Mouse (Mus musculus) adrenal gland, adult 8-10 months (tissue): ENCODE results near the gene Abcc10. TPM values are rescaled to one million over a fixed set of nuclear protein-coding genes. Genes with fewer than 3 reads are reported as not detected.

Experiments used
- DNase-seq: peaks from one replicate; pipeline ENCODE4 v3.0.0; 2022
- total RNA-seq, 4 experiments: library from RNA; stranded (reverse); gene quantifications; 2 replicates each; pipeline ENCODE4 v1.2.4; 2022

Abcc10 gene
- total RNA-seq, 4 experiments from 2014 or later = 6.9 to 17.3 (median 11.9) TPM

DNA sequence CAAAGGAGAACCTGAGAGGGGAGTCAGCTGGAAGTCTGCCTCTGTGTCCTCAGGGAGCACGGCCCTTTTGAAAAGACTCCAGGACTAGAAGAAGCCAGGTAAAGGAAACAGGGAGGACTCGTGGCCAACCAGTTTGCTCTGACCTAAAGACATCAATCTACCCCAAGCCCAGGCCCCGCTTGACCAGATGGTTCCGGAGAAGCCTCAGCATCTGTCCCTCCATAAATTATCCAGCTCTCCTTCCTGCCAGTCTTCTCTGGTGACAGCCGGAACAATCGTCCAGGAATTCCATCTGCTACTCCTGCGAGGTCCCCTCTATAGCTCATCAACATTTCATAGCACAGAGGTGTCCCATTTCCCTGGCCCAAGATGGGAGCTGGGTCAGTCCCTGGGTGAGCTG, 43.5 kb downstream of the Abcc10 start:
- DNase-seq = no peak

DNA sequence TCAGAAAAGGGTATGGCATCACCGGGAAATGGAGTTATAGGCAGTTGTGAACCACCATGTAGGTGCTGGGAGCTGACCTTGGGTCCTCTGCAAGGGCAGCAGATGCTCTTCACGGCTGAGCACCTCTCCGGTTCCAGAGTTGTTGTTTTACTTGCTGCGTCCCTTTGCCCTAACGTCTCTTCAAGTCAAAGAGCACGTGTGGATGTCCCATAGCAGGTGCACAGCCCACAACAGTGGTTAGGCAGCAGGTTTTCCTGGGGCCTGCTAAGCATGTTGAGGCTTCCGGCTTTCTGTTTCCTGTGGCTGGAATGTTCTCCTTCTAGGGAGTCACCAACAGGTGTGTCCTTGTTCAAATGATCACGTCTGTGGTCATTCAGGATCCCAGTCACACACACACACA, 44.2 kb downstream of the Abcc10 start:
- DNase-seq = no peak

DNA sequence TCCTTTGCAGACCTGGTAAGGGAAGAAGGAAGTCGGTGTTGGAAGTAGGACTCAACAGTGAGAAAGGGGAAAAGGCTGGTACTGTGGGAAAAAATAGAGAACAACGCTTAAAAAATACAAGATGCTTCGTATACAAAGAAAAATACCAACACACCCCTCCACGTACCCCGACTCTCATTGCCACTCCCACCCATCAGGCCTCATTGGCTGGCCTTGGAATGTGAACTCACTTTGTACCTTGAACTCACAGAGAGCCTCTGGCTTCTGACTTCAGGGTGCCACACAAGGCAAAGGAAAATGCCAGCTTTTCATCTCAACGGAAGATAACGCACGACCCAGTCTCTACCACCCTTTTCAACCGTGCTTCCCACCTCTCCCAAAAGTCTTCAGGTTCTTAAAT, 45.0 kb downstream of the Abcc10 start:
- DNase-seq = no peak

DNA sequence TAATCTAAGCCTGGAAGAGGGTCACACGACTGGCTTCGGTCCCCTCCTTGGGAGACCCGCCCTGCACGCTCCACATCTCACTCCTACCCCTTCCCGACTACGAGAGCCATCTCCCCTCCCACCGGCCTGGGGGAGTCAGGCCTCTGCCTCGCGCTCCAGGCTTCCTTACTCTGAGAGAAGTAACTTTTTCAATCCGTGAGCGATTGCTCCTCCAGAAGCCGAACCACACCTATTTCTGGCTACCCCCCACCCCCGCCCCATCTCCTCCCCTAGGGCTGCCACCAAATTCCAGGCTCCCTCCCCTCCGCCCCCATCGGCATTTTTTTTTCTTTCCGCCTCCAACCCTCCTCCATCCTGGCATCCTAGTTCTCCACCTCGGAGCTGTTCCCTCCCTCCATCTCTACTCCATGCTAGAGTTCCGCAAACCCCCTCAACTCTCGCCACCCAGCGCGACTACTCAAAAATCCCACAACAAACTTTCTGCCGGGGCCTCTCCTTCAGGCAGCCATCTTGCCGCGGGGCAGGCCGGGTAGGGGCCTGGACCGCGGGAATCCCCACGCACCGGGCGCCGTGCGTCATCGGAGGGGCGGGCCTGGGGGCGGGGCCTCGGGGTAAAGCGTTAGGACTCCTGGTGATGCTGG, 45.5 kb downstream of the Abcc10 start, which contains the start of gene Tjap1:
Gene Tjap1 (minus strand): TSS at position 544 of the 641 bp plus-strand sequence.
- DNase-seq = peak; percentile 78

DNA sequence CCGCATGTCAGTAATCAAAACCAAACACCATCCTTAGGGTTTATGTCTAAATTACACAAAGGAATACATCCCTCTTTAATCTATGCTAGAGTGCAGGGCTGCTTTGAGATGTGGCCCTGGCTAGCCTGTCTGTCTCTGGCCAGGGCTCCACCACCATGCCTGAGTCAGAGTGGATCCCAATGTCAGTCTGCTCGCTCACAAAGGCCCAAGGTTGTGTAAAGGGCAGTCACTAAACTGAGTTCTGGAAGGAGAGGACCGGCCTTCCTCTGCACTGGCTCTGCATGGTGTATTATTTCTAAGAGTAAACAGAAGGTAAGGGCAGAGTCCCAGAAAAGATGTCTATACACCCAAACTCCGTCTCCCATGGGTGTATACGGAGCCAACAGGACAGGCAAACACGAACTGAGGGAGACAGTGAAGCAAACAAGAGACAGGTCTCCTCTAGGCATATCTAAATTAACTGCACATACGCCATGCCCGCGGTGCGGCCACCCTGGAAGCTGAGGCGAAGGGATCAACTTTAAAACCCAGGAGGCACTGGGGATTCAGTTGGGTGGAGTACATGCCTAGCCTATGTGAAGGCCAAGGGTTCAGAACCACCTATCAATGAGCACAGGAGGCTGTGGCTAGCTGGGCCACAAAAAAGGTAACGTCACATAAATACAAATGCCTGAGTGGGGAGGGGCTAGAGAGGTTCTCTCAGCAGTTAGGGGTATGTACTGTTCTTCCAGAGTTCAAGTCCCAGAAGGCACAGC, 50.0 kb downstream of the Abcc10 start:
- no peak for DNase-seq

DNA sequence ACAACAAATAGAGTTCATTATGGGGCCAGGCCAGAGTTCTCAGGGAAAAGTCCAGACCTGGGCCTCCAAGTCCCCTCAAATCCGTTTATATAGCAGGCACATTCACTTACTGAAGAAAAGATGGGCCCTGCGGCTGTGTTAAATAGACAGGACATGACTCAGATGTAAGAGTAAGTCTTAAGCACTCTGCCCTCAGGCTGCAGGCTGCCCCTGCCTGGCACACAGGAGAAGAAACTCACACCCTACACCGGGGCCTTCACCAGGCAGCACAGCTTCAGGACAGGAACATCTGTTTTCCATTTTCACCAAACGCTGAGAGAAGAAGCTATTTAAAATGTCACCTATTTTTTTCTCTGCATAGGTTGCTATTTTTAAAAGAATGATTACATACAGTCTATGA, 50.6 kb downstream of the Abcc10 start:
- DNase-seq = no peak

DNA sequence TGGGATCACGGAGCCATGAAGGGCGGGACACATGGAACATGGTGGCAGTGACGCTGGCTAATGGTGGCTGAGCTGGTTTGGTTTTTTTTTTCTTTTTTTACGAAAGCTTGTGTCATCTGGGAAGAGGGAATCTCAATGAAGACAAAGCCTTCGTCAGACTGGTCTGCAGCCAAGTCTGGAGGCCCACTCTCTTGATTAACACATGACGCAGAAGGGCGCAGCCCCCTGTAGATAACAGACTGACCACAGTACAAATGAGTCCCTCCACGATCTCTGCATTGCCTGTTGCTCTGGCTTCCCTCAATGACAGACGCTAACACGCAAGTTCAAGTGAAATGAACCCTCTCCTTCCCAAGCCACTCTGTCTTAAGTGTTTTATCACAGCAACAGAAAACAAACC, 52.6 kb downstream of the Abcc10 start:
- no peak for DNase-seq

DNA sequence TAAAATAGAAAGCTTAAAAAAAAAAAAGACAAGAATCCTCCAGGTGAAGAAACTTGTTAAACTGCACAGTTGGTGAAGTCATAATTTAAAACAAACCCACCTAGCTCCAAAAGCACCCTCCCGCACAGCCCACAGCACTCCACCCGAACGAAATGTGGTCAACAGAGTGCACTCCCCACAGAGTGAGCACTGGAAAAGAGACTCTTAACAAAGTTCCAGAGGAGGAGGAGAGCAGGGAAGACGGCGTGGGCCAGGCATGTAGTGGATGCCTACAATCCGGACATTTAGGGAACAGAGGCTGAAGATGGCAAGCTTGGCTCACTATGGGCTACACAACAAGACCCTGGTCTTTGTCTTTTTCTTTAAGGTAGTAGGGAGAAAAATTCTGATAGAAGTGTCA, 53.1 kb downstream of the Abcc10 start:
- no peak for DNase-seq

DNA sequence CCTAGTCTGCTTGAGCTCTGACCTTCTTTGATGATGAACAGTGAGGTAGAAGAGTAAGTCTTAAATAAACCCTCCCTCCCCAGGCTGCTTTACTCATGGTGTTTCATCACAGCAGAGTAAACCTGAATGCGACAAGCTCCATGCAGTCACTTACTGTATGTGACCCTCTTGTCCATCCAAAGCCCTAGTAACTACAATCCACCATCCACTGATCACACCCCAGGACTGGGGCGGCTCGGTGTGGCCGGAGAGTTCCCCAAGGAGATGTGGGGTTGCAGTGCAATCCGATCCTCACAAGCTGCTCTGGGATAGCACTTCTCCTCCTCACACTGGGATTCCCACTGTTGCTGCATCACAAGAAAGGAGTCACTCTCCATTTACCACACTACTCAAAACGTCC, 53.7 kb downstream of the Abcc10 start:
- DNase-seq = no peak

DNA sequence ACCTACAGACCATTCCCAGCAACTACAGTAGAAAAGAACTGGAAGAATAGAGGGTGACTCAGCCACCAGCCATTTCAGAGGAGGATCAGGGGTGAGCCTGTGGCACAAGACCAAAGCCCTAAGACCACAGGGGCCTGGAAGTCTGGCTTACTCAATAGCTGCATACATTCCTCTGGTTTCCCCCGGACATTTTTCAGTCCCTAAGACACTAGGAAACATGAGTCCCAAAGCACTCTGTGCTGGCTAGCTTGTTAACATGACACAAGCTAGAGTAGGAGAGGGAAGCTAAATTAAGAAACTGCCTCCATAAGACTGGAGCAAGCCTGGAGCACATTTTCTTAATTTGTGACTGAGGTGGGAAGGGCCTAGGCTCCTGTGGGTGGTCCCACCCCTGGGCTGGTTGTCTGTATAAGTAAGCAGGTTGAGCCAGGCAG, 54.3 kb downstream of the Abcc10 start:
- no peak for DNase-seq

DNA sequence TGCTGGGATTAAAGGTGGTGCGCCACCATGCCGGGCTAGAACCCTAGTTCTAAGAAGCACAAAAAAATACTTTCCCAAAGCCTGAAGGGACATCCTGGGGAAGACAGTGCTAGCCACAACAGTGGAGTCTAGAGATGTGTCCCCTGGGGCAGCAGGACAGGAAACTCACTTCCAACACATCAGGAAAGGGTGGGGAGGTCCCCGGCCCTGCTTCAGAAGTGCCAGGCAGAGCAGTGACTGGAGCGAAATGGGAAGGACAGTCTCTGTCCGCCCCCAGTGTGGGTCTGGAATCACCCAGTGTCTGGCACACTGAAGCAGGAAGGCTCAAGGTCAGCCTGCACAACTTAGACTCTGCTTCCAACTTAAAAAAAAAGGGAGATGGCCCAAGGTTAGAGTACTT, 55.5 kb downstream of the Abcc10 start:
- DNase-seq = no peak

DNA sequence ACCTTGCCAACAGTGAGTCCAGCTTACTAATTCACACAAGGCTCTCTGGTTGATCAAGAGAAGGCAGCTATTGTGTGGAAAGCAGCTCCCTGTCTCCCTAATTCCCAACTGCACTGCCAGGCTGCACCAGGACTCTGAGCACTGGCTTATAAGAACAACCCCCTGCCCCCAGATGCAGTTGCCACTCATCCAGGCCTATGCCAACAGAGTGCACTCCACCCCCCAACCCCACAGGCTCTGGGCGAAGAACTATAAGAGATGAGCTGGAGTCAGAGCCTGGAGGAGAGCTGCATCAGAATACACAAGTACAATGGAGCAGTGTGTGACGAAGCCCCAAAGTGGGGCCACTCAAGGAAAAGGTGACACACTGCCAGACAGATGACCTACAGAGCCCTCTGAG, 56.1 kb downstream of the Abcc10 start:
- no peak for DNase-seq

DNA sequence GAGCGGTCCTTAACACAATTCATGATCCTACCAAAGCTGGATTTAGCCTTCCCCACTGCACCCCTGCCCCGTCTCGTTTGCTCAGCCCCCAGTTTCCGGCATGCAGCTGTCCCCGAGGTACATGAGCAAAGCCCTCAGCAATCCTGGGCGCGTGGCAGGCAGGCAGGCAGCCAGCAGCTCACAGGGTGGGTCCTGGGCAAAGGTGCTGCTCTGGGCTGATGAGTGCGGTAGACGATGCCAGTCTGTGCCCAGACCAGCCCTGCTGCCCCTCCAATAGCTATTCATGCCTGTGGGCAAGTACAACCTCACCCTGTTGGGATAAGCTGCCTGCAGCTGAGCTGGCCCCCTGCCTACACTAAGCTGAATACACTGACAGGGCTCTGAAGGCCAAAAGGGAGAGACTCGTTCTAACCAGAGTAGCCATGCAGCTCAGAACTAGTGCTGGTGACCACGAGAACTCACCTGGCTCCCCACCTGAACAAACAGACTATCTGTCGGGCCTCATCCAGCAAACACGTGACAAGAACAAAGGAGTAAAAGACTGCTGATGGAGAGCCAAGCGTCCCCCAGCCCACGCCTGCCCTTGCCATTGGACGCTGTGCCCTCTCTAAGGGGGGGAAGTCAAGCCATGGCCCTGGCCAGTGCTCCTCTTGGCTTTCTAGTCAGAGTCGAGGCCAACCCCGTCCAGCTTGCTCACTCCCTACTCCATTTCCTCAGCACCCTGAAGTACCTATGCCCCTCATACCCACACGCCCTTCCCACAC, 58.2 kb downstream of the Abcc10 start:
- DNase-seq = no peak

DNA sequence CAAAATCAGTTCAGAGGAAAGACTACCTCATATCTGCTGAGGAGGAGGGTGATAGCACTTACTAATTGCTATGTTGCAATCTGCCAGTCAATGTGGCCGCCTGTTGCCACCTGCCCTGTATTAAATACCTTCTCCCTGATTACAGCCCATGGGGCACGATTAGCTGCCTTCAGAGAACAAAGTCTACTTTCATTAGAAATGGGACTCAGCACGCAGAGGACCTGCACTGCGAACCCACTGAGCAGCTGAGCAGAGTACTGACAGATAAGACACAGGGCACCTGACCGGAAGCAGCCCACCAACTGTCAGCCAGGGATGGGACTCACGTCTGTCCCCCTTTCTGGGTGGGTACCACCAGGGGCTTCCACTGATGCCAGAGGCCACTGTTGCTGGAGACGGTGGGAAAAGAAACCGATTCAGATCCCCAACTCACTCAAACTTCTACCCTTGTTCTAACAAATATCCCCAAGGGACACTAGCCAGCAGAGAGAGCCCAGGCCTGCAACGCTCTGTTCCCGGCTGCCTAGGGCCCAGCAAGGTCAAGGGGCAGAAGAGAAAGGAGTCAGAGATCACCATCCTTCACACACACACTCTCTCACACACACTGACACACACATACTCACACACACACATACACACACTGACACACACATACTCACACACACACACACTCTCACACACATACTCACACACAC, 60.0 kb downstream of the Abcc10 start:
- DNase-seq = no peak

DNA sequence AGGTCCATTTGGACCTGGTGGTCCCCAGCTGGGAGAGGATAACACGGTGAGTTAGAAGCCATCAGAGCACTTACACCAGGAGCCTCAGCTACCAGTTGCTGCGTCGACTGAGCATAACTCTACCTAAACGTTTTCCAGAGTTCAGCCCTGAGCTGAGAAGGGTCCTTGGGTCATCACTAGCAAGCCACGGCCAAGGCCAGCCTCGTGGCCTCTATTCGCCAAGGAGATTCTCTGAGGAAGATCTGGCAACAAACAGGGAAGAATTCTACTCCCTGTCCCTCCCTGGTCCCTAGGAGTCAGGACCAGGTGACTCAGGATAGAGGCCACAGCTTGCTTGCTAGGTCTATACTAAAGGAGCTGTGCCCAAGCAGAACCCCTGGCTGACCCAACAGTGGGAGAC, 60.6 kb downstream of the Abcc10 start:
- DNase-seq = no peak

DNA sequence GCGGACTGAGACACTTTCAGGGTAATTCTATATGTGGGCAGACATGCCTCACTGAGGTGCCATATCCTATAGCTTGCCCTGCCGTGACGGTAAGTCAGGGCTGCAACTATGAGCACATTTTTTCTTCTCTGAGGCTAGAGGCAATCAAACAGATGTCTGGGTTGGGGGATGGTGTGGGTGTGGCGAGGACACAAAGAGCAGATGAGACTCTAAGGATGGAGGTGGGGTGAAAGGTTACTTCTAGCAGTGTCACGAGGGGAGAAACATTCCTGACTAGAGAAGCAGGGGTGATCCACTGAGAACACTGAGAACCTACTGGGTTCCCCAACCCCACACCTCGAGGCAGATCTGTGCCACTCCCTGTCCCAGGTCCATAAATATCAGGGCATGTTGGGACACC, 61.2 kb downstream of the Abcc10 start:
- DNase-seq = no peak

DNA sequence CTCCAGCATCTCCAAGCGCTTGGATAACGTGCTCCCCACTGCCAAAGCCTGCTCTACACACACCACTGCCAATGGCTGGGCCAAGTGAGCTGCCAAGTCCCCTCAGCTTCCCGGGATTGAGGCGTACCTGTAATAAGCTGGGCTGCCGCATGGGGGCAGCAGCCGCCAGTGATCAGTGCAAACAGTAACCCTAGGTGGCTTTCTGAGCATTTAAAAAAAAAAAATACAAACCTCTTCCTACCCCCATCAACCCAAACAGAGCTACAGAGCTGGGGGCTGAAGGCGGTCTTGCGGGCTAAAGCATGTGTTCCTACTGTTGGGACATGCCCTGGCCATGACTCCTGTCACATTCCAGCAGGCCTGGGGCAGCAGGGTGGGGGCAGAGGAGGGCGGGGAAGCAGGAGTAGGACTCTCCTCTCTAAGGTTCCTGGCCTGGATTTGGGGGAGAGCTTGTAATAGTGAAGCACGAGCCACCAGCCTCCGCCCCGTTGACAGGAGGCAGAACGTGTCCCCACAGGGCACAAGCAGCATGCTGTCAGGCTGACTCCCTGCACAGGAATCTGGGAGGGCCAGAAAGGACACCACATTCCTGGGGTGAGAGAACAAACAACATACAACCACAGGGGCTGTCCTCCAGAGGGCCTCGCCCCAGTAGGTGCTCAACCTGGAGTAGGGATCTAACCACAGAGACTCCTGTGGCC, 62.1 kb downstream of the Abcc10 start:
- no peak for DNase-seq

DNA sequence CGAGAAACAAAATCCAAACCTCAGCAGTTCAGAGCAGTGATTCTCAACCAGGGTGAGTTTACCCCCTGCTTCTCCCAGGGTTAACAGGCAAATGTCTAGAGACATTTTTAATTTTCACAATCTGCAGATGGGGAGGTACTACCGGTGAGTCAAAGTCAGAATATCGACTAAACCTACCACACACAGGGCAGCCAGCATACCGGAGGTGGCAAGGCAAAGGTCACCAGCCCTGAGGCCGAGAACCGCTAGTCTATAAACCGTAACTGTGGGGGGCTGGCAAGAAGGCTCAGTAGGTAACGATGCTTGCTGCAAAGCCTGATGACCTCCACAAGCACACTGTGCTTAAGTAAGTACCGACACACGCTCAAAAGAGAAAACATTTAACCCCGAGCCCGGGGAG, 62.6 kb downstream of the Abcc10 start:
- no peak for DNase-seq

DNA sequence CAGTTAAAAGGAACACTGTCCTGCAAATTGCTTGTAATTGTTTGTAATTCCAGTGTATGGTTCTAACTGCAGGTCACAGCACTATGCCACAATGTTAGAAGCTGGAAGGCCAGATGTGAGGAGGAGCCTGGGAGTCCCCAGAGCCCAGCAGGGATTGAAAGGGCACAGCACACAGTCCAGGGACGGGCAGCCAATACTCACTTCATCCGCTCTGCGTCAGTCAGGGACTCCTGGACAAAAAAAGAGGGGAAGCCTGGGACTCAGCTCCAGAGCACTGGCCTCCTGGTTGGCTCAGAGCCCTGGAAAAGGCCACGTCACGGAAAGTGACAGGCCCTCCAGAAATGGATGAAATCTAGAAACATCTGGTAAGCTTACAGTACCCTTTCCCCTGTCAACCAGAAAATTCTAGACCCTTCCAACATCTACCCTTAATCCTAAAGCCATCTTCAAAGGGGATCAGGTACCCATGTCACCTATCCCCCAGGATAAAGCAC, 65.9 kb downstream of the Abcc10 start:
- DNase-seq = no peak

DNA sequence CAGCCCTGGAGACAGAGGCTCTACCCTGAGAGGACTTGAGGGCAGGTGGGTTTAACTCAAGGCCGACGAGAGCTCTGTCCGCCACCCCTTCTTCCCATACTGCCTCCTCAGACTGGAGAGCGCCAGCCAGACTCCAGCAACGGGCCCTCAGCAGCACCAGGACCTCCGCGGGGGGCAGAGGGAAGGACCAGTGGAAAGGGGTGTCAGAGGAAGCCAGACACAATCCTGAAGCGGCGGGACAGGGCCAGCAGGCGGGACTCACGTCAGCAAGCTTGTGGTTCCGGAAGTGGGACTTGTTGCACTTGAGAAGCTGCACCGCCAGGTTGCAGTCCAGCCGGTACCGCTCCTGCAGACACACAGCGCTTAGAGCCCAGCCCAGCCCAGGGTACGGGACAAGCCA, 68.5 kb downstream of the Abcc10 start:
- DNase-seq = no peak

DNA sequence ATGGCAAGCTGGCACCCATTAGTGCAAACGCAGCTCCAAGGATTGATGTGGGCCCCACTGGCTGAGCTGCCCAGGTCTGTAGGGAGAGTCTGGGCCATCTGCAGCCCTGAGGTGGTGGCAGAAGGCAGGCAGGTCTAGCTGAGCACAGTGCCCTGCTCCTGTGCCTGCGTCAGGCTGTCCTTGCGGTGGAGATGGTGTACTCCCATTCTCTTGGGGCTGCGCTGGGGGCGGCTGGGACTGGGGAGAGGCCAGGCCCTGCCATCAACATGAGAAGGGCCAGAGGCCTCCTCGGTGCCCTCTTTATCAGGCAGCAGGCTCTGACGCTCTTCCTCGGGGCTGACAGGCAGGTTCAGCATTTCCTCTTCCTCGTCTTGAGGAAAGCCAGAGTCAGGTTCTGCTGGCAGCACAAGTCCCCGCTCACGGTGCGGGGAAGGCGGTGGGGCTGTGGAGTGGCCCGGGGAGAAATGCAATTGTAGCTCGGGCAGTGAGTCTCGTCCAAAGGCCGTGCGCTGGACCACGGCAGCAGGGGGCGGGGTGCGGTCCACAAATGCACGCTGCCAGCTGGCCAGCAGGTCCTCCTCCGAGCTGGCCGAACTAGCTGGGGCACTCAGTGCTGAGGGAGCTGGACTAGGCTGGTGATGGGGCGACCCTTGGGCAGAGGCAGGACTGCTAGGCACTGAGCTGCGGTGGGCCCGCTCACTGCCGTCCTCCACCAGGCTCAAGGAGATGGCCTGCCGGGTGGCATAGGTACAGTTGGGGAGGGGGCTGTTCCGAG, 69.7 kb downstream of the Abcc10 start:
- DNase-seq = no peak
